ENCODE assay signal across 15 mouse cellular contexts in genomic region chr5:146625635-146626311, GRCm38 (mm10). TPM values are rescaled to one million over a fixed set of nuclear protein-coding genes. Genes with fewer than 3 reads are reported as not detected.
DNase-seq lines count a peak whose midpoint lies in the region; ATAC-seq lines count a peak whose summit lies in the region.
"Had no signal": no experiment of that assay in that cellular context is flagged by ENCODE, and none has a peak within 500 bp of the region (broad histone marks: within the 10 kb centered on the region; RNA-seq: fewer than 3 reads in every experiment).

No protein-coding gene starts in this region.

- no peak overlapping the region for H3K9ac ChIP-seq in forebrain, embryonic 14.5 days (ENCODE audit: low read length)
- H3K9ac ChIP-seq in forebrain, embryonic 13.5 days, result no peak overlapping the region
- H3K9ac ChIP-seq: neural tube, embryonic 12.5 days had no signal

- no peak overlapping the region for H3K4me3 ChIP-seq in forebrain, embryonic 14.5 days (ENCODE audit: low read depth, low read length)
- H3K4me3 ChIP-seq in forebrain, embryonic 13.5 days, result no peak overlapping the region
- H3K4me3 ChIP-seq: neural tube, embryonic 12.5 days had no signal

- no peaks in the 10 kb centered on the region for H3K27me3 ChIP-seq in forebrain, embryonic 14.5 days (replicated peaks; ENCODE audit: control insufficient read depth, insufficient read depth, low read length)
- H3K27me3 ChIP-seq in forebrain, embryonic 13.5 days, result no peaks in the 10 kb centered on the region
- H3K27me3 ChIP-seq: neural tube, embryonic 12.5 days had no signal

- no peaks in the 10 kb centered on the region for H3K9me3 ChIP-seq in forebrain, embryonic 14.5 days (replicated peaks; ENCODE audit: control insufficient read depth, low read length)
- H3K9me3 ChIP-seq in forebrain, embryonic 13.5 days (replicated peaks), result no peaks in the 10 kb centered on the region
- H3K9me3 ChIP-seq: neural tube, embryonic 12.5 days had no signal

- no peaks in the 10 kb centered on the region for H3K36me3 ChIP-seq in forebrain, embryonic 14.5 days (ENCODE audit: control insufficient read depth, insufficient read depth, low read length)
- no peaks in the 10 kb centered on the region for H3K36me3 ChIP-seq in forebrain, embryonic 13.5 days (ENCODE audit: poor library complexity, severe bottlenecking)
- H3K36me3 ChIP-seq: neural tube, embryonic 12.5 days had no signal

- peak; percentile 40; the same call in 1 of the 2 replicates for ATAC-seq in forebrain, embryonic 14.5 days
- no peak for ATAC-seq in forebrain, embryonic 13.5 days
- ATAC-seq in erythroid progenitor cell, adult 5-6 weeks (replicated peaks; ENCODE audit: low FRiP score, poor library complexity, severe bottlenecking), result no peak

- DNase-seq in forebrain, embryonic 14.5 days (ENCODE audit: low spot score), result peak; percentile 57
- DNase-seq in cerebellum, adult 8-10 months, result peak; percentile 4
- DNase-seq in layer of hippocampus, adult 9-11 months, result peak; percentile 80
- DNase-seq in right cerebral cortex, adult 2 months (ENCODE audit: low spot score in 2 of 2), result peak; percentile 73 to 74
- no peak for DNase-seq in MN1 (ENCODE audit: low spot score)
- no peak for DNase-seq in urinary bladder, postnatal 4 days (ENCODE audit: low spot score in 2 of 2)
- DNase-seq: adrenal gland, postnatal 36 days; B cell, adult 2 months; gastrocnemius, postnatal 10 days; heart, postnatal 14 days; kidney, adult 11 months; lung, postnatal 4 days had no signal

- H3K27ac ChIP-seq in forebrain, embryonic 14.5 days (ENCODE audit: low read depth, low read length), result no peak overlapping the region
- H3K27ac ChIP-seq in forebrain, embryonic 13.5 days, result no peak overlapping the region
- H3K27ac ChIP-seq: neural tube, embryonic 12.5 days had no signal

- H3K4me1 ChIP-seq in forebrain, embryonic 14.5 days (ENCODE audit: control insufficient read depth, insufficient read depth, low read length), result no peaks in the 10 kb centered on the region
- H3K4me1 ChIP-seq in forebrain, embryonic 13.5 days, result peaks cover 9% of the 10 kb centered on the region; the same call in 1 of the 2 replicates
- H3K4me1 ChIP-seq: neural tube, embryonic 12.5 days had no signal

- 46% methylated on average over 6 of the region's 6 CpGs for WGBS in forebrain, embryonic 14.5 days
- 62% methylated on average over 6 of the region's 6 CpGs for WGBS in forebrain, embryonic 13.5 days

- no peak overlapping the region for H3K4me2 ChIP-seq in forebrain, embryonic 14.5 days (ENCODE audit: low read length)
- no peak overlapping the region for H3K4me2 ChIP-seq in forebrain, embryonic 13.5 days
- H3K4me2 ChIP-seq: neural tube, embryonic 12.5 days had no signal

RNA-seq across cellular contexts. Expression of gene Gpr12, which starts 40.7 kb away (rescaled TPM):
- 13.3 and 20.3 TPM in 2 replicates for polyA plus RNA-seq in forebrain, embryonic 14.5 days (2014; fragmentation: Nextera tagmentation; extraction: Ambion mirVana)
- polyA plus RNA-seq in forebrain, embryonic 13.5 days (2015; fragmentation: Nextera tagmentation; extraction: Ambion mirVana), result 6.0 and 6.7 TPM in 2 replicates
- not detected in 2 replicates for total RNA-seq in erythroid progenitor cell, adult 5-6 weeks (2015; ENCODE audit: low replicate concordance)
- total RNA-seq in erythroid progenitor cell, adult 5-6 weeks (2017; ENCODE audit: low replicate concordance), result 0.23 and 0.51 TPM in 2 replicates
- total RNA-seq: adrenal gland, postnatal 36 days; heart, postnatal 14 days had no signal

Comparison
In these comparisons a context has a peak if more than half of its experiments do, and no peak if none do; other contexts are left out.
1. DNase-seq: peak in forebrain, embryonic 14.5 days (single experiment), cerebellum, adult 8-10 months (single experiment), layer of hippocampus, adult 9-11 months (single experiment) and right cerebral cortex, adult 2 months (2 of 2); none in MN1 (single experiment) and urinary bladder, postnatal 4 days (0 of 2).